Mouse (Mus musculus): ENCODE data around the gene 1700061G19Rik. TPM values are rescaled to one million over a fixed set of nuclear protein-coding genes. Genes with fewer than 3 reads are reported as not detected.

Gene 1700061G19Rik
- polyA plus RNA-seq, 3 experiments from 2014 or later: 0.21 to 0.57 (median 0.28) TPM

- ATAC-seq: no peak
These were observed 54.7 kb downstream of the 1700061G19Rik start for GRCm38 (mm10) chr17:56930026-56930425.

GRCm38 (mm10) chr17:56933395-56933794 lies 58.1 kb downstream of the 1700061G19Rik start:
- no peak for ATAC-seq

- ATAC-seq: no peak
These were observed 59.5 kb downstream of the 1700061G19Rik start for GRCm38 (mm10) chr17:56934545-56935330.

GRCm38 (mm10) chr17:56935363-56936131 lies 60.3 kb downstream of the 1700061G19Rik start, which contains the start of gene Mllt1:
Gene Mllt1, minus strand, starts transcription at chr17:56935415.
- peak; percentile 99 for ATAC-seq

- no peak for ATAC-seq
These were observed 61.5 kb downstream of the 1700061G19Rik start for GRCm38 (mm10) chr17:56936731-56937130.

Other genes with a start within 250 kb of the 1700061G19Rik start
- 1 to 10 TPM; 7.5 to 8.1 (median 8.1) TPM for gene Lonp1, start 248.6 kb upstream of the 1700061G19Rik start, polyA plus RNA-seq (2017; shearing (Covaris generic))
- 1 to 10 TPM in 2 of 3 experiments, under 1 TPM in 1; 0.68 to 3.9 (median 3.3) TPM for gene Catsperd, start 247.3 kb upstream of the 1700061G19Rik start, polyA plus RNA-seq (2017; shearing (Covaris generic))
- gene Ranbp3, start 202.2 kb upstream of the 1700061G19Rik start, polyA plus RNA-seq (2017; shearing (Covaris generic)): 10 to 100 TPM; 54.4 to 59.4 (median 58.4) TPM
- 100 to 1,000 TPM; 216 to 257 (median 247) TPM for gene Ndufa11, start 157.7 kb upstream of the 1700061G19Rik start, polyA plus RNA-seq (2017; shearing (Covaris generic))
- 1 to 10 TPM; 3.1 to 7.4 (median 3.8) TPM for gene Vmac, start 157.5 kb upstream of the 1700061G19Rik start, polyA plus RNA-seq (2017; shearing (Covaris generic))
- gene Nrtn, start 117.9 kb upstream of the 1700061G19Rik start, polyA plus RNA-seq (2017; shearing (Covaris generic)): not detected
- gene Dus3l, start 110.7 kb upstream of the 1700061G19Rik start, polyA plus RNA-seq (2017; shearing (Covaris generic)): 10 to 100 TPM; 16.2 to 34.6 (median 34.0) TPM
- gene Prr22, start 105.2 kb upstream of the 1700061G19Rik start, polyA plus RNA-seq (2017; shearing (Covaris generic)): under 1 TPM; 0.59 to 0.79 (median 0.75) TPM
- 1 to 10 TPM in 2 of 3 experiments, under 1 TPM in 1; 0.62 to 3.3 (median 1.5) TPM for gene Rfx2, start 44.5 kb upstream of the 1700061G19Rik start, polyA plus RNA-seq (2017; shearing (Covaris generic))
- gene Acsbg2, start 1.0 kb upstream of the 1700061G19Rik start, polyA plus RNA-seq (2017; shearing (Covaris generic)): not detected
- gene Mllt1, start 59.9 kb downstream of the 1700061G19Rik start, polyA plus RNA-seq (2017; shearing (Covaris generic)): 1 to 10 TPM; 5.4 to 6.2 (median 5.6) TPM
- not detected for gene Acer1, start 106.6 kb downstream of the 1700061G19Rik start, polyA plus RNA-seq (2017; shearing (Covaris generic))
- 100 to 1,000 TPM in 2 of 3 experiments, 10 to 100 TPM in 1; 61.9 to 113 (median 112) TPM for gene Clpp, start 114.8 kb downstream of the 1700061G19Rik start, polyA plus RNA-seq (2017; shearing (Covaris generic))
- gene Alkbh7, start 121.9 kb downstream of the 1700061G19Rik start, polyA plus RNA-seq (2017; shearing (Covaris generic)): 10 to 100 TPM; 20.3 to 29.1 (median 22.2) TPM
- 1 to 10 TPM in 1 of 3 experiments, under 1 TPM in 1, not detected in 1; 0.82 to 1.5 TPM for gene Pspn, start 124.5 kb downstream of the 1700061G19Rik start, polyA plus RNA-seq (2017; shearing (Covaris generic))
- 10 to 100 TPM; 66.8 to 86.1 (median 78.3) TPM for gene Gtf2f1, start 135.8 kb downstream of the 1700061G19Rik start, polyA plus RNA-seq (2017; shearing (Covaris generic))
- gene Gm17949, start 136.0 kb downstream of the 1700061G19Rik start, polyA plus RNA-seq (2017; shearing (Covaris generic)): 1 to 10 TPM in 1 of 3 experiments, under 1 TPM in 2; 0.51 to 1.7 (median 0.67) TPM
- 10 to 100 TPM; 17.4 to 36.4 (median 31.4) TPM for gene Khsrp, start 156.0 kb downstream of the 1700061G19Rik start, polyA plus RNA-seq (2017; shearing (Covaris generic))
- not detected for gene Slc25a41, start 166.2 kb downstream of the 1700061G19Rik start, polyA plus RNA-seq (2017; shearing (Covaris generic))
- 1 to 10 TPM in 1 of 3 experiments, under 1 TPM in 2; 0.94 to 2.4 (median 0.99) TPM for gene Crb3, start 183.6 kb downstream of the 1700061G19Rik start, polyA plus RNA-seq (2017; shearing (Covaris generic))
- gene Slc25a23, start 184.4 kb downstream of the 1700061G19Rik start, polyA plus RNA-seq (2017; shearing (Covaris generic)): 1 to 10 TPM; 1.0 to 3.1 (median 2.6) TPM
- 100 to 1,000 TPM; 183 to 288 (median 219) TPM for gene Dennd1c, start 203.0 kb downstream of the 1700061G19Rik start, polyA plus RNA-seq (2017; shearing (Covaris generic))
- gene Tubb4a, start 212.3 kb downstream of the 1700061G19Rik start, polyA plus RNA-seq (2017; shearing (Covaris generic)): 1 to 10 TPM; 2.2 to 5.4 (median 3.9) TPM
- gene Tnfsf9, start 229.8 kb downstream of the 1700061G19Rik start, polyA plus RNA-seq (2017; shearing (Covaris generic)): 10 to 100 TPM in 2 of 3 experiments, 1 to 10 TPM in 1; 9.6 to 30.9 (median 15.9) TPM

Measured in inflammation-experienced regulatory T-cells, adult 6 months (primary cell).